Mouse (Mus musculus): ENCODE data around the gene Ndufb5. TPM values are rescaled to one million over a fixed set of nuclear protein-coding genes. Genes with fewer than 3 reads are reported as not detected.
"Not testable (repeated sequence)": the region's sequence is repeated elsewhere in the genome, so short reads cannot be mapped to it uniquely, and the experiment has no call there.

Ndufb5 gene
- polyA plus RNA-seq, 1 experiment from 2014 or later = 176 TPM

- not testable (repeated sequence) for H3K9ac ChIP-seq; ATAC-seq; H3K36me3 ChIP-seq; H3K4me2 ChIP-seq; H3K27me3 ChIP-seq (replicated peaks); H3K4me3 ChIP-seq; H3K9me3 ChIP-seq (replicated peaks); H3K27ac ChIP-seq
- WGBS (ENCODE audit: insufficient replicate concordance) = 85% methylated on average over 10 of the region's 10 CpGs
- H3K4me1 ChIP-seq = peaks cover 21% of the 10 kb centered on the region
These were observed 32.2 kb upstream of the Ndufb5 start for GRCm38 (mm10) chr3:32704632-32705031.

GRCm38 (mm10) chr3:32705647-32706348 lies 31.0 kb upstream of the Ndufb5 start, which contains the start of gene Actl6a:
Actl6a (plus strand) TSS chr3:32706298.
- ATAC-seq; H3K4me2 ChIP-seq; H3K36me3 ChIP-seq; H3K9me3 ChIP-seq (replicated peaks); H3K27me3 ChIP-seq (replicated peaks); H3K4me3 ChIP-seq; H3K9ac ChIP-seq: not testable (repeated sequence)
- Histone ChIP-seq H3K27ac (peak within 1 kb of the TSS; percentile 58; the same call in 1 of the 2 replicates), H3K4me1 (peaks cover 28% of the 10 kb centered on the region)
- WGBS (ENCODE audit: insufficient replicate concordance) = 67% methylated on average over 9 of the region's 9 CpGs

DNA sequence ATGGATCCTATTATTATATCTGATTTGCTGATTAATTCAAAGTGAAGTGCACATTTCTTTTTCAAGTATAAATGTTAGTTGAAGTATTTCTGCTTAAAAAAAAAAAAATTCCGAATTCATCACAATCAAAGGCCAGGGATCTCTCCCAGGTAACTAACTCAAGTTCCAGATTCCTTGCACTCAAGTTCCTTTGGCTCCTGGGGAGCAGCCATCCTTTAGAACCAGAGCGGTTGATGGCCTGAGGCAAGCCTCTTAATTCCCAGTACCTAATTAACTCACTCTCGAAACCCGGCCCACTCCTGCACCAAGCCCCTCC lies 28.8 kb upstream of the Ndufb5 start:
- H3K27ac ChIP-seq = no peak overlapping the region
- no peak for ATAC-seq
- H3K27me3 ChIP-seq (replicated peaks) = no peaks in the 10 kb centered on the region
- peaks cover 28% of the 10 kb centered on the region for H3K4me1 ChIP-seq
- H3K9ac ChIP-seq = peak overlapping the region; percentile 44; the same call in 1 of the 2 replicates
- WGBS (ENCODE audit: insufficient replicate concordance) = 5% methylated on average over 4 of the region's 4 CpGs
- H3K36me3 ChIP-seq = peaks cover 21% of the 10 kb centered on the region
- no peaks in the 10 kb centered on the region for H3K9me3 ChIP-seq (replicated peaks)
- H3K4me3 ChIP-seq = peak overlapping the region; percentile 99
- H3K4me2 ChIP-seq = peak overlapping the region; percentile 82

DNA sequence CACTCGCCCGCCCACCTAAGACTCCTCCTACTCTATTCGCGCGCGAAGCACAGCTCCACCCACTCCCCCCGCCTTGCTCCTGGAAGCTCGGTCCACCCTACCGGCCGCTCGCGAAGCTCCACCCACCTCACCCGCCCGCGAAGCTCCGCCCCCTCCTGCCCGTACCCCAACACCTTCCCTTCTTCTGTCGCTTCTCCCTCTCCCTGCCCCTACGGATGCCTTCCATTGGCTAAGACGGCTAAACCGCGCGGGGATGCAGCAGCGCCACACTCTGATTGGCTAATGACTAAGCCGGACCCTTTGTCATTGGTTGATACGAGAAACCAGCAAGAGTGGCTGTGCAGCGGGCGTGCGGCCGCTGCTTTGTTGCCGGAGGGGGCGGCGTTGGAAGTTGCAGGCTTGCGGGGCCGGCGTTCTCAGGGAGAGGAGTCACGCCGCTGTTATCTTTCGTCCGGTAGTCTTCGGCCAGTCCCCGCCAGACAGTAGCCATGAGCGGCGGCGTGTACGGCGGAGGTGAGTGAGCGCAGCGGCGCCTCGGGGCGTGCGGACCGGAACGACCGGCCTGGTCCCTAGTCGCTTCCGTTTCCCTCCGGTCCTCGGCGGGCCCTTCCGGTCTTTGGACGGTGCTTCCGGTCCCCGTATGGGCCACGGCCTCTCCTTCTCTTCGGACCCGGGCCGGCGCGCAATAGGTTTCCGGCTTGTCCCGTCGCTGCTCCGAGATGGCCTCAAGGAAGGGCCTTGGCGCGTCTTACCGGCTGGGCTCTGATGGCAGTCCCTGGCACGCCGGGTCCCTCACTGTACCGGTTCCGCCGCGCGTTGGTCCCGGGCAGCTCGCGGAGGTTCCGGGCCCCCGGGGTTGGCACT lies 28.2 kb upstream of the Ndufb5 start:
- peak overlapping the region; percentile 89 for H3K27ac ChIP-seq
- peak overlapping the region; percentile 99 for H3K4me3 ChIP-seq
- under 1% methylated on average over 89 of the region's 90 CpGs for WGBS (ENCODE audit: insufficient replicate concordance)
- H3K27me3 ChIP-seq (replicated peaks) = no peaks in the 10 kb centered on the region
- no peaks in the 10 kb centered on the region for H3K9me3 ChIP-seq (replicated peaks)
- H3K4me1 ChIP-seq = peaks cover 28% of the 10 kb centered on the region
- ATAC-seq = peak; percentile 99
- peak overlapping the region; percentile 82 for H3K4me2 ChIP-seq
- H3K9ac ChIP-seq = peak overlapping the region; percentile 97
- H3K36me3 ChIP-seq = peaks cover 27% of the 10 kb centered on the region

- Histone ChIP-seq H3K36me3 (peaks cover 35% of the 10 kb centered on the region), H3K4me3 (peak overlapping the region; percentile 99), H3K27ac (peak overlapping the region; percentile 89), H3K4me1 (peaks cover 28% of the 10 kb centered on the region), H3K9ac (peak overlapping the region; percentile 97), H3K4me2 (peak overlapping the region; percentile 82), H3K27me3 (replicated peaks) (no peaks in the 10 kb centered on the region), H3K9me3 (replicated peaks) (no peaks in the 10 kb centered on the region)
- ATAC-seq = no peak
- 6% methylated on average over 9 of the region's 9 CpGs for WGBS (ENCODE audit: insufficient replicate concordance)
These were observed 27.4 kb upstream of the Ndufb5 start for GRCm38 (mm10) chr3:32709388-32709787.

DNA sequence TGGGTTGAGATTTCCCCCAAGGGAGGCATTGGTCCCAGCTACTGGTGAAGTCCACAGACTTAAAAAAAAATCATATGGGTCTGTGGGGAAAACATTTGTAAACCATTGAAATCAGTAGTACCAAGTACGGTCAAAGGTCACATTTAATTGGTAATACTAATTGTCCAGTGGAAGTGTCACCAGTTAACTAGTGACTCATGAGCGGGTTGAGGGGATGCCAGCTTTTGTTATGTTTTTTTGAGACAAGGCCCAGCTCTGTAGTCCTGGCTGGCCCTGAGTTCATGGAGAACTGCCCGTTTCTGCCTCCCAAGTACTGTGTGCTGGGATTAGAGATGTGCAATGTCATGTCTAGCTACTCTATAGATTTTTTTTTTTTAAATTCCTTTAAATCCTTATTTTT lies 23.1 kb upstream of the Ndufb5 start:
- Histone ChIP-seq H3K4me1 (peaks cover 10% of the 10 kb centered on the region), H3K9me3 (replicated peaks) (no peaks in the 10 kb centered on the region), H3K36me3 (peaks cover 77% of the 10 kb centered on the region), H3K4me3 (no peak overlapping the region), H3K4me2 (no peak overlapping the region), H3K27me3 (replicated peaks) (no peaks in the 10 kb centered on the region), H3K9ac (no peak overlapping the region), H3K27ac (no peak overlapping the region)
- WGBS (ENCODE audit: insufficient replicate concordance) = 93% methylated on average over 3 of the region's 3 CpGs
- ATAC-seq = no peak

GRCm38 (mm10) chr3:32717403-32717802 lies 19.4 kb upstream of the Ndufb5 start:
- peaks cover 98% of the 10 kb centered on the region for H3K36me3 ChIP-seq
- H3K27ac ChIP-seq; H3K4me3 ChIP-seq; H3K4me2 ChIP-seq; H3K27me3 ChIP-seq (replicated peaks); ATAC-seq; H3K9ac ChIP-seq; H3K4me1 ChIP-seq; H3K9me3 ChIP-seq (replicated peaks): not testable (repeated sequence)
- WGBS (ENCODE audit: insufficient replicate concordance) = 86% methylated on average over 6 of the region's 6 CpGs

DNA sequence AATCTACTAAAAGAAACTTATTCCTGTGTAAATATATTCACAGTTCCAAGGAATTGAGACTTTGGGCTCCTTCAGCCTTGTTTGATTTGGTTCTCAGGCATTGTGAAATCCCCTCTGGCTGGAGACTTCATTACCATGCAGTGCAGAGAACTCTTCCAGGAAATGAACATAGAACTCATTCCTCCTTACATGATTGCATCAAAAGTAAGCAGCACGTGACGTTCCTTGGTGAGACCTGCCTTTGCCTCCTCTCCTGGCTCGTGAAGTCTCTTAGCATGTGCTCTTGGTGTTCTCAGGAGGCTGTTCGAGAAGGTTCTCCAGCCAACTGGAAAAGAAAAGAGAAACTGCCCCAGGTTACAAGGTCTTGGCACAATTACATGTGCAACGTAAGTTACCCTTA lies 18.5 kb upstream of the Ndufb5 start:
- no peak overlapping the region for H3K9ac ChIP-seq
- H3K9me3 ChIP-seq (replicated peaks) = no peaks in the 10 kb centered on the region
- no peak overlapping the region for H3K4me3 ChIP-seq
- no peaks in the 10 kb centered on the region for H3K4me1 ChIP-seq
- ATAC-seq = no peak
- no peak overlapping the region for H3K4me2 ChIP-seq
- peaks cover 98% of the 10 kb centered on the region for H3K36me3 ChIP-seq
- H3K27me3 ChIP-seq (replicated peaks) = no peaks in the 10 kb centered on the region
- H3K27ac ChIP-seq = no peak overlapping the region
- 84% methylated on average over 5 of the region's 5 CpGs for WGBS (ENCODE audit: insufficient replicate concordance)

DNA sequence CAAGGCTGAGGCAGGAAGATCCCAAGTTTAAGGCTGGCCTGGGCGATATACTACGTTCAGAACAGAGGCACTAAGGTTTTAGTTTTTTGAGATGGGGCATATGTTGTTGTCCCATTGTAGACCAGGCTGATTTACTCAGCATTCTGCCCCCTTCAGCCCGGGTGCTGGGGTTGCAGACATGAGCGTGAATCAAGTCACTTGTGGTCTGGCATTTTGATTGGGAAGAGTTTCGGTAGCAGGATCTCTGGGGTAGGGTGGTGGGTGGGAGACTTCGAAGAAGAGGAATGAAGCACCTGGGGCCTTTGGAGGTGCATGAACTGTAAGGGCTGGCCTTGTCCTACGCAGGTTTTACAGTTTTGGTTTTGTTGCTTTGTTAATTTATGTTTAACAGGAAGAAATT lies 12.6 kb upstream of the Ndufb5 start:
- Histone ChIP-seq H3K9me3 (replicated peaks) (no peaks in the 10 kb centered on the region), H3K36me3 (peaks cover 96% of the 10 kb centered on the region), H3K27ac (no peak overlapping the region), H3K4me2 (no peak overlapping the region), H3K4me3 (no peak overlapping the region), H3K9ac (no peak overlapping the region), H3K27me3 (replicated peaks) (no peaks in the 10 kb centered on the region), H3K4me1 (no peaks in the 10 kb centered on the region)
- 85% methylated on average over 7 of the region's 7 CpGs for whole genome bisulfite sequencing (ENCODE audit: insufficient replicate concordance)
- no peak for ATAC-seq

DNA sequence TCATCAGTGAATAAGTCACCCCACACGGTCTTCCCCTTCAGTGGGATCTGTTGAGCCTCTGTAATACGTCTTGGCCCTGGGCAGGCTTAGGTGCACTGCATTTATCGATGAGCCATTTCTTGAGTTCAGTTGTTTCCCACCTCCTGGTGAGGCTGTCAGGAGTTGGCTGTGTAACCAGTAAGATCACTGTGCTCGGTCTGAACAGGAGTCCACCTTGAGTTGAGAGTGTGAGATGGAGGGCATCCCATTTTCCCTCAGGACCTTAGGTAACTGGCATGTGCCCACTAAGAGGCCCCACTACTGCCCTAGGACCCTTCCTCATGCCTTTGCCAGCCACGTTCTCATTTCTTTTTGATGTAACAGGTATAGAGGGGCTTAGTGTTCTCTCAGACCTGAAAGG lies 10.8 kb upstream of the Ndufb5 start:
- Histone ChIP-seq H3K36me3 (peaks cover 96% of the 10 kb centered on the region), H3K4me1 (no peaks in the 10 kb centered on the region), H3K4me2 (no peak overlapping the region), H3K27ac (no peak overlapping the region), H3K9ac (no peak overlapping the region), H3K9me3 (replicated peaks) (no peaks in the 10 kb centered on the region), H3K4me3 (no peak overlapping the region), H3K27me3 (replicated peaks) (no peaks in the 10 kb centered on the region)
- WGBS (ENCODE audit: insufficient replicate concordance) = 86% methylated on average over 5 of the region's 5 CpGs
- no peak for ATAC-seq

GRCm38 (mm10) chr3:32727861-32728260 lies 8.9 kb upstream of the Ndufb5 start:
- ATAC-seq = no peak
- H3K36me3 ChIP-seq = peaks cover 95% of the 10 kb centered on the region
- no peaks in the 10 kb centered on the region for H3K27me3 ChIP-seq (replicated peaks)
- H3K9me3 ChIP-seq (replicated peaks) = no peaks in the 10 kb centered on the region
- H3K4me3 ChIP-seq = no peak overlapping the region
- H3K27ac ChIP-seq = no peak overlapping the region
- WGBS (ENCODE audit: insufficient replicate concordance) = 76% methylated on average over 4 of the region's 4 CpGs
- no peak overlapping the region for H3K9ac ChIP-seq
- H3K4me1 ChIP-seq = no peaks in the 10 kb centered on the region
- H3K4me2 ChIP-seq = no peak overlapping the region

- Histone ChIP-seq H3K4me3 (peak within 1 kb of the TSS; percentile 95), H3K9ac (peak within 1 kb of the TSS; percentile 91), H3K4me1 (peaks cover 42% of the 10 kb centered on the region), H3K27ac (peak within 1 kb of the TSS; percentile 84), H3K4me2 (peak within 1 kb of the TSS; percentile 84), H3K9me3 (replicated peaks) (no peaks in the 10 kb centered on the region), H3K27me3 (replicated peaks) (no peaks in the 10 kb centered on the region), H3K36me3 (peaks cover 49% of the 10 kb centered on the region)
- ATAC-seq = peak; percentile 46
- WGBS (ENCODE audit: insufficient replicate concordance) = under 1% methylated on average over 31 of the region's 31 CpGs
These were observed 424 bp downstream of the Ndufb5 start, which contains the start of gene Mrpl47 for GRCm38 (mm10) chr3:32737172-32737655. Mrpl47 (minus strand) TSS chr3:32737605.
